Mouse (Mus musculus) heart, postnatal 0 days (tissue): ENCODE data around the gene Mthfsd.

ENCODE experiments used
- CTCF ChIP-seq: IDR thresholded peaks from 2 replicates; pipeline ENCODE4 v1.5.1; 2016; ENCODE audit warnings: antibody characterized with exemption, control low read depth, low read depth
- EP300 ChIP-seq: IDR thresholded peaks from 2 replicates; pipeline ENCODE4 v1.6.1; 2016; ENCODE audit warnings: antibody characterized with exemption, low read depth

DNA sequence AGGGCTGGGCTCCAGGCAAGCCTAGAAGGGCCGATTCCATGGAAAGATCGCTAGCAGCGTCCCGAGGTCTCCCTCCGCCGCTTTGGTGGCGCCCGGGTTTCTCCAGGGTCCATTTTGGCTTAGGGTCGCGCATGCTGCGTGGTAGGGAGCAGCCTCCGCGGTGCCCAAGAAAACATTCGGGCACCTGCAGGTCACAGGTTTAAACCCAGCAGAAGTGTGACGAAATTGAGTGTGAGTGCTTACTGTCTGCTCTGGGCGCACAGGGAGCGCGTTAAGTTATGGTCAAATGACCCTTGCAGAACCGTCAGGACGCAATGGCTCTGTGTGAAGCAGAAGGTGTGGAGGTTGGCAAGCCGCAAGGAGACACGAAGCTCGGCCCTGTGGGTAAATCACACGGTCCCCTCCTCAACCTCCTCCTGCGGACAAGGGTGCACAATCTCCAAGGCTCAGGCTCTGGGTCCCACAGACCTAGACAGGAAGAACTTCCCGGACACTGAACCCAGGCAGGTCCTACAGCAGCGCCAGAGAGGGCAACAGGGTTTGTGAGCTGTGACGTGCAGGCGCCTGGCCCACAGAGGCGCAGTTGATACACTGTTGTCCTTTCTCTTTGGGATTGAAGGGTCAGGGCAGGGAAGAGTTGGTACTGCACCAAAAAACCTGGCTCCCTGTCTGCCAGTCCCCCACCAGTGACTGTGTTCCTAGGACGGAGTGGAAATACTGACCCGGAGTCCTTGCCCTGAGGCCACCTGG is 18.4 kb downstream of the Mthfsd start:
- TF ChIP-seq CTCF (no peak), EP300 (no peak)
